Mouse (Mus musculus) brain, embryonic 14.5 days (tissue): Measurements from ENCODE around the gene Abhd4.

Experiments
- CTCF ChIP-seq: fragments of 200-500 bp; IDR thresholded peaks from 2 replicates; pipeline ENCODE4 v1.5.1; 2012; ENCODE audit warnings: inconsistent platforms, mild to moderate bottlenecking, moderate library complexity, borderline replicate concordance; ENCODE audit not compliant: insufficient read depth, insufficient read length; ENCODE audit errors: extremely low read depth
- POLR2A ChIP-seq: fragments of 200-500 bp; IDR thresholded peaks from 2 replicates; pipeline ENCODE4 v1.6.1; 2012; ENCODE audit warnings: mild to moderate bottlenecking, inconsistent platforms, borderline replicate concordance; ENCODE audit not compliant: poor library complexity, insufficient read depth, insufficient read length, severe bottlenecking; ENCODE audit errors: extremely low read depth

- TF ChIP-seq CTCF, result no peak
- no peak for TF ChIP-seq POLR2A
Measured at GRCm38 (mm10) chr14:54300136-54300535, 46.1 kb downstream of the Abhd4 start.
